Mouse (Mus musculus): Measurements from ENCODE around the gene Rpl36.

Gene Rpl36

DNA sequence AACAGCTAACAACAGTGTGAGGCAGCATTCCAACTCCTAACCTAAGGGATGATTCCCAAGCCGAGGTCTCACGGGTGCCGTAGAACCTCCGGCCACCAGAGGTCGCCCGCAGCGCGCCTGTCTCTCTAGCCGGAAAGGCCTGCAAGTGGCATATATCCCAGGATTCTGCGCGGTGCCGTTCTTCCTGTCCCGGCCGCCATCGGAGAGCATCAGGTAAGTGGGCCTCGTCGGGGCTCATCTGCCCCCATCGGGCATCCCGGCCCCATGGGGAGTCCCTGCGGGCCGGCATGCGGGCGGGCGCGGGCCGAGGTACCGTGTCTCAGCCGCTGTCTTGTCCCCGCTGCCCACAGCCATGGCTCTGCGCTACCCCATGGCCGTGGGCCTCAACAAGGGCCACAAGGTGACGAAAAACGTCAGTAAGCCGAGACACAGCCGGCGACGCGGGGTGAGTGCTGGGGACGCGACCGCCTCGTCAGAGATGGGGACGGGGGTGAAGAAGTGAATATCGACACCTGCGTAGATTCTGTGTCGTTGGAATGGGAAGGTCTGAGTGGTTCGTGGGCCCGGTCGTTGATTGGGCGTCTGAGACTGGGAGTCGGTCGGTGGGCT is at the start of gene Rpl36:
Gene Rpl36, plus strand, starts transcription at position 181 of the 609 bp plus-strand sequence.
- DNase-seq = peak; percentile 93

DNA sequence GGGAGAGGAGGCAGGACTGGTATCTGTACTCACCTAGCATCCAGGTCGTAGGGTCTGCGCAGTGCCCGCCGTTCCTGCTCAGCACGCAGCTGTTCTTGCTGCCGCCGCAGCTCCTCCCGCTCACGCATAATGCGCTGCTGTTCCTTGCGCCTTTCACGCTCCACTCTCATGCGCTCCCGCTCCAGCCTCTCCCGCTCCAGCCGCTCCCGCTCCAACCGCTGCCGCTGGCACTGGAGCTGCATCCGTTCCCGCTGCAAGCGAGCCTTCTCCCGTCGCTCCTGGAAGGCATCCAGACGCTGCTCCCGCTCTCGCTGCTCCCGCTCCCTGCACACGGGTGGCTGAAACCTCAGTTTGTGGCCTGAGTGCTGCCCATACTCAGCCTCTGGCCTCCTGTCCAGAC is 46.9 kb upstream of the Rpl36 start:
- no peak for DNase-seq

- no peak for DNase-seq
Measured at GRCm38 (mm10) chr17:56566918-56567317, 46.3 kb upstream of the Rpl36 start.

- DNase-seq = no peak
Measured at GRCm38 (mm10) chr17:56567370-56567769, 45.8 kb upstream of the Rpl36 start.

DNA sequence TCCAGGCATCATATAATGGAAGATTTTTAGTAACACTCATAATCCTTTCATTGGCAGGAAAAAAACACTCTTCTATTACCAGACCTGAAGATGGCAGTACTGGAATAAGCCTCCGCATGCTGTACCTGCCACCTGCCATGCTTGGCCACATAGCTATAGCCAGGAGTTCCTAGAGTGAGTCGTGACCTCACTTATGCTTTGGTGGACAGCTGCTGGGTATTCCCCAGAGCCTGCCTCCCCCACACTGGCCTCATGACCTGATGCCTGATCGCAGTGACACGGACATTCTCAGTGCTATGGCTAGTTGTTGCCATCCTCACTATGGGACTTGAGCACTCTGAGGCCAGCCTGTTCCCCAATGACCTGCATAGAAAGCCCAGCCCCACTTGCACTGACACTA is 42.9 kb upstream of the Rpl36 start:
- DNase-seq = no peak

DNA sequence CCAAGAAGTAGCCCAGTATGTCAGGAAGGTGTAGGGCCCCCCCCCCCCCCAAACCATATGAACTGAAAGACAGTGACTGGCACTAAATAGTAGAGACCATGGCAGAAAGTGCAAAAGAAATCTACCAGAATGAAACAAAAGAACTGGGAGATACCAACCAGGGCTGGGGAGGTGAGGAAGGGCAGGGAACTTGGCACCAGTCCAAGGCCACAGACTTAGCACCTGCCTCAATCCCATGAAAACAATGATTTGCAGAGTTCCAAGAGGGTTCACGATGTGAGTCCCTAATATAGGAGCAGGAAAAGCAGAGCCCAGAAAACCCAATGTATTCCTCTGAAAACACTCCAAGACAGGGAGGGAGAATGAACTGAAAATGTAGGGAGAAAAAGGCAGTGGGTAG is 41.1 kb upstream of the Rpl36 start:
- DNase-seq = no peak

GRCm38 (mm10) chr17:56572939-56573338 is 40.3 kb upstream of the Rpl36 start:
- DNase-seq = no peak

- DNase-seq = no peak
Measured at GRCm38 (mm10) chr17:56583071-56583470, 30.1 kb upstream of the Rpl36 start.

DNA sequence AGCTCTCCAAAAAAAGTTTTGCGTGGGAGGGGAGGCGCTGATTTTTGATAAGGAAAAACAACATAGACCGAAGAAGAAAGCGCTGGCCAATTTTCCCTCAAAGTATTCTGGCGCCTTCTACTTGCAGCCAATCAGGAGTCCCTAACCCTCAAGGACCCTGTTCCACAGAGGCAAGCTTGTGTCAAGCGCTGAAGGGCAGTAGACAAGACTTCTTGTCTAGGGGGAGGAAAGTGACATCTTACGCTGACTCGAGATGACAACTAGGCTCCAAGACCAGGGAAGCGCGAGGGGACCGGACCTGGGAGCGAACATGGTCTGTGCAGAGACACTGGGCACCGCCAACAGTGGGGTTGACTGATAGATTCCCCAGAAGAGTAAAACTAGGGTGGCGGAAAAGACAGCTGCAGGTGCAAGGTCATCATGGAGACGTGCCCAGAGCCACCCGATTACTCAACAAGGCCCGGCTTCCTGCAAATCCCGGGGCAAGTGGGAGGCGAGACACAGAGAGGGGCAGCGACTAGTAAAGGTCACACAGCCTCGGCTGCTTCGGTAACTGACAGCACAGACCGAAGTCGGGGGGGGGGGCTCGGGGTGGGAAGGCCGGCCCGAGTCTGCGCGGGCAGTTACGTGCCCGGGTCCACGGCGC is 29.5 kb upstream of the Rpl36 start:
- no peak for DNase-seq

DNA sequence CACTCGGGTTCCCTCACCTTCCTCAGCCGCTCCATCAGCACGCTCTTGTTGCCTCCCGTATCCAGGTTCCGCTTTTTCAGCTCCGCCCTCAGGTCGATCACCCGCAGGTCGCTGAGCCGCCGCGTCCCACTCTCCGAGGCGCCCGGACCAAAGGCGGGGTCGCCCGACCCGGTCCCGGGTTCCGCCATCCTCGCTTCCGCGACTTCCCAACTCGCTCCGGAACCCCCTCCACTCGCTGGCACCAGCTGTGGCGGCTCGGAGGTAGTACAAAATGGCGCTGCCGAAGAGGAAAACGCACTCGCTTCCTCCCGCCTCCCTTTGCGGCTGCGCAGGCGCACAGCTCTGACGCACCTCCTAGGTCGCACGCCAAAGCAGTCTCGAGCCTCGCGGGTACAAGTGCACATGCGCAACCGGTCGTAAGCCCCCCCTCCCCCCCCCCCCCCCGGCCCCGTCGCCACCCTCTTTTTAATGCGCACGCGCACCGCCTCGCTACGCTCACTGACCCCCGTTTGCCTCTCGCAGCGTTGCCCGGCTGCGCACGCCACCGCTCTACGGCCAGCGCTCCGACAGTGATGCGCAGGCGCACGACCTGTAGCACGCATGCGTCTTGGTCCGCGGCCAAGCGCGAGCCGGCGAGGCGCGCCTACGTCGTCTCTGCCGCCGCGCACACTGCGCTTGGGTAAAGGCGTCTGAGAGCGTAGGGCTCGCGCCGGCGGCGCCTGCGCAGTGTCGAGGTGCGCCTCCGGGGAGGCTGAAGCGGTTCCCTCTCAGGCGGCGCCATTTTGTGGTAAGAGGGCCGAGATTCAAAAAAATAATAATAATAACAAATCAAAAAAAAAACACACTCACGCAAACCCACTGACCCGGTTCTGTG is 28.7 kb upstream of the Rpl36 start, which contains the start of the genes Safb2 and Safb:
Gene Safb2, minus strand, starts transcription at position 329 of the 874 bp plus-strand sequence.
Gene Safb, plus strand, starts transcription at position 569 of the 874 bp plus-strand sequence.
- peak; percentile 99 for DNase-seq

DNA sequence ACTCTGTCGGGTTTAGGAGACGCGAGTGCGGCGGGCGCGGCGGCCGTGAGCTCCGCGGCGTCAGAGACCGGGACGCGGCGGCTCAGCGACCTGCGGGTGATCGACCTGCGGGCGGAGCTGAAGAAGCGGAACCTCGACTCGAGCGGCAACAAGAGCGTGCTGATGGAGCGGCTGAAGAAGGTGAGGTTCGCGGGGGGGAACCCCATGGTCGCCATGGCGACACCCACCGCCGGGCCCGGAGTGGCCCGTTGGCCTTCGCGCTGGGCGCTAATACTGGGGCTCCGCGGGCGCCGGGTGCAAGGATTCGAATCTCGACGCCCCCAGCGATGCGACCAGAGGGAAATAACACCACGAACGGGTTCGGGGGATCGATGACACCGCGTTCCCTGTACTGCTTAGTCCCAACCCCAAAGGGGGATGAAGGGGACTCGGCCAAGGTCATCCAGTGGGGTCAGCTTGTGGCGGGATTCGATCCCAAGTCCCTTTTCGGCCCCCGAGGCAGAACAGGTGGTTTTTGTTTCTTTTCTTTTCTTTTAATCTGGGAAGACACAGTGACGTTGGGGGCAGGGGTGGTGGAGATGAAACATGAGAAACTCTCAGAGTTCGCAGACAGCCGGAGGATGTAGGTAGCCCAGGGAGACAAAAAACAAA is 27.9 kb upstream of the Rpl36 start:
- DNase-seq = no peak

GRCm38 (mm10) chr17:56587773-56588172 is 25.4 kb upstream of the Rpl36 start:
- no peak for DNase-seq

GRCm38 (mm10) chr17:56588921-56589320 is 24.3 kb upstream of the Rpl36 start:
- no peak for DNase-seq

DNA sequence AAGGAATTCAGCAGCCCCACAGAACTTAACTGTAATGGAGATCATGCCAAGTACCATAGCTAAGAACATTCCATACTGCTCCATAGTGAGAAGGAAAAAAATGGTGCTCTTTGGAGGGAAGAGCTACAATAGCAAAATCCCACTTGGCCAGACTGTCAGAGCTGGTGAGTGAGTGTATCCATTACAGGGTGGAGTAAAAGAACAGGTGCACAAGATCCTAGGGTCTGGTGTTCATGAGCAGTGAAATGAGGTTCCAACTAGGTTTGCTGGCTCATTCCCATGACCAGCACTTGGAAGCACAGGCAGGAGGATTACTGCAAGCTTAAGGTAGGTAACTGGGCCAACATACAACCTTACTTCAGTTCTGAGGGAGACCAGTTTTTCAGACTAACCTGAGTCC is 20.7 kb upstream of the Rpl36 start:
- DNase-seq = no peak

GRCm38 (mm10) chr17:56593527-56594271 is 19.5 kb upstream of the Rpl36 start:
- DNase-seq = no peak

GRCm38 (mm10) chr17:56603186-56604069 is 9.8 kb upstream of the Rpl36 start:
- DNase-seq = no peak

- no peak for DNase-seq
Measured at GRCm38 (mm10) chr17:56604070-56604380, 9.2 kb upstream of the Rpl36 start.

- no peak for DNase-seq
Measured at GRCm38 (mm10) chr17:56604422-56604821, 8.8 kb upstream of the Rpl36 start.

DNA sequence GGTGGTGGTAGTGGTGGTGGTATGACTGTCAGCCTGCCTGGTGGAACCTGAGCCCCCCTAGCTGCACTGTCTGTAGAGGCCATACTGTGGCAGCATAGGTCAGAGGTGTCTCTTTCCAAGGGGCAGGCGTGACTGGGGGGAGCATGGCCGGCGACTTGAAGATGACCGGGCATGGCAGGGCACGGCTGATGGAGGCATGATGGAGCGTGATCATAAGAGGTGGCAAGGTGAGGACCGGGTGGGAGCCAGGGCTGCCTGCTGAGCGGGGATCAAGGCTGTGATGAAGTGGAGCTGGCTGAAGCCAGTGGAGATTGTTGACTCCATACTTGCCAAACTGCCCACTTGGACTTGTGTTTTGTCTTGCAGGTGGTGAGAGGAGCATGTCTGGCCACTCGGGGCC is 7.8 kb upstream of the Rpl36 start:
- no peak for DNase-seq

DNA sequence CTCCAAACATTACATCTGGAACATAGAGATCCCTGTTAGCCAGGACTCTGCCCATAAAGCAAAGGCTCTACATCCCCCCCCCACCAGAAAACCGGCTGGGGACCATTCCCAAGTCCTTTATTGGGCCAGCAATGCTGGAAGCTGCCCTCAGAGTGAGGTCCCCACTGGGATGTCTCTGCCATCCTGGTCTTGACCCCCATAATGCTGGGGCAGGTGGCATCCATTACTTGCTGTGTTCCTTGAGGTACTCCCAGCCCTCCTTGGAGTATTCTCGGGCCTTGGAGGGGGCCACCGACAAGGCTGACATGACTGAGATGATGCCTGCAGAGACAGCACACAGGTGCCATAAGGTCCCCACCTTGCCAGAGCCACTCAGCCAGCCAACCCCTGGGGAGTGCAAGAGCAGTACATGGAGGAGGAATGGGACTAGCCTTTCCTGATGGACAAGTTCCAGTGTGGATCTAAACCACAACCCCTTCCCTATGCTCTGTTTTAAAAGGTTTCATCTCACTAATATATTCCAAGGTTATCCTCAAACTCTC is 5.6 kb upstream of the Rpl36 start:
- no peak for DNase-seq

- DNase-seq = no peak
Measured at GRCm38 (mm10) chr17:56608699-56609098, 4.5 kb upstream of the Rpl36 start.

Data from thymus, postnatal 14 days (tissue).